Mouse (Mus musculus): ENCODE measurements around the gene Gm13040. TPM values are rescaled to one million over a fixed set of nuclear protein-coding genes. Genes with fewer than 3 reads are reported as not detected.
"Not testable (repeated sequence)": the region's sequence is repeated elsewhere in the genome, so short reads cannot be mapped to it uniquely, and the experiment has no call there.

Gene Gm13040
- not detected in 2 replicates for polyA plus RNA-seq (2015; fragmentation: Nextera tagmentation; extraction: Ambion mirVana)

DNA sequence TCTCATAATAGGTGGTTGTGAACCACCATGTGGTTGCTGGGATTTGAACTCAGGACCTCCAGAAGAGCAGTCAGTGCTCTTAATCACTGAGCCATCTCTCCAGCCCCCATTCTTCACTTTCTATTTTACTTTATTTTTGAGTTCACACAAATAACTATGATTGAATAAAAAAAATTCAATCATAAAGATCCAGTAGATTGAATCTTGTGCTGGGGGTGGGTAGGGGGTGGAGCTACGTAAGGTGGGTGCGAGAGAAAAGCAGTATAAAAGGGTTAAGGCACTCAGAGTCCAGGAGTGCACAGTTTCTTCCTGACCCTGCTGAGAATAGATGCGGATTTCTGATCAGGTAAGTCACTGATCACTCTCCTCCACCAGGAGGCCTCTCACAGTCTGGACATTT is at the start of gene Gm13040:
Gene Gm13040, plus strand, starts transcription at position 301 of the 400 bp plus-strand sequence.
- H3K27ac ChIP-seq; H3K36me3 ChIP-seq; H3K27me3 ChIP-seq; H3K4me1 ChIP-seq; H3K4me3 ChIP-seq; ATAC-seq (ENCODE audit: low FRiP score, low read depth); H3K9ac ChIP-seq; H3K4me2 ChIP-seq (replicated peaks); H3K9me3 ChIP-seq: not testable (repeated sequence)
- WGBS = no CpG with 5 or more reads among the region's 3 CpGs

DNA sequence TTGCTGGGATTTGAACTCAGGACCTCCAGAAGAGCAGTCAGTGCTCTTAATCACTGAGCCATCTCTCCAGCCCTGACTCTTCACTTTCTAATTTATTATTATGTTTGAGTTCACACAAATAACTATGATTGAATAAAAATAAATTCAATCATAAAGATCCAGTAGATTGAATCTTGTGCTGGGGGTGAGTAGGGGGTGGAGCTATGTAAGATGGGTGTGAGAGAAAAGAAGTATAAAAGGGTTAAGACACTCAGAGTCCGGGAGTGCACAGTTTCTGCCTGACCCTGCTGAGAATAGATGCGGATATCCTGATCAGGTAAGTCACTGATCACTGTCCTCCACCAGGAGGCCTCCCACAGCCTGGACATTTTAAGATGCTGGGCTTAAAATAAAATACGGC is 24.7 kb upstream of the Gm13040 start, which contains the start of gene Gm13043:
Gene Gm13043, plus strand, starts transcription at position 301 of the 400 bp plus-strand sequence.
- H3K9me3 ChIP-seq = no peaks in the 10 kb centered on the region
- WGBS = 83% methylated on average over 3 of the region's 3 CpGs
- H3K9ac ChIP-seq = no peak within 1 kb of the TSS
- H3K27me3 ChIP-seq = no peaks in the 10 kb centered on the region
- no peak within 1 kb of the TSS for H3K4me2 ChIP-seq (replicated peaks)
- no peak for ATAC-seq (ENCODE audit: low FRiP score, low read depth)
- no peaks in the 10 kb centered on the region for H3K36me3 ChIP-seq
- no peak within 1 kb of the TSS for H3K27ac ChIP-seq
- no peaks in the 10 kb centered on the region for H3K4me1 ChIP-seq
- no peak within 1 kb of the TSS for H3K4me3 ChIP-seq

DNA sequence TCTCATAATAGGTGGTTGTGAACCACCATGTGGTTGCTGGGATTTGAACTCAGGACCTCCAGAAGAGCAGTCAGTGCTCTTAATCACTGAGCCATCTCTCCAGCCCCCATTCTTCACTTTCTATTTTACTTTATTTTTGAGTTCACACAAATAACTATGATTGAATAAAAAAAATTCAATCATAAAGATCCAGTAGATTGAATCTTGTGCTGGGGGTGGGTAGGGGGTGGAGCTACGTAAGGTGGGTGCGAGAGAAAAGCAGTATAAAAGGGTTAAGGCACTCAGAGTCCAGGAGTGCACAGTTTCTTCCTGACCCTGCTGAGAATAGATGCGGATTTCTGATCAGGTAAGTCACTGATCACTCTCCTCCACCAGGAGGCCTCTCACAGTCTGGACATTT is 15.6 kb downstream of the Gm13040 start, which contains the start of the genes BC080695 and Gm13057:
Gene BC080695, plus strand, starts transcription at position 301 of the 400 bp plus-strand sequence.
Gene Gm13057, plus strand, starts transcription at position 310 of the 400 bp plus-strand sequence.
- no CpG with 5 or more reads among the region's 3 CpGs for WGBS
- not testable (repeated sequence) for H3K9me3 ChIP-seq; H3K36me3 ChIP-seq; H3K4me3 ChIP-seq; H3K4me1 ChIP-seq; H3K27ac ChIP-seq; ATAC-seq (ENCODE audit: low FRiP score, low read depth); H3K27me3 ChIP-seq; H3K4me2 ChIP-seq (replicated peaks); H3K9ac ChIP-seq

Other genes starting within 250 kb of the Gm13040 start
- gene Pdpn, start 236.4 kb upstream of the Gm13040 start, polyA plus RNA-seq (2015; fragmentation: Nextera tagmentation; extraction: Ambion mirVana) = 62.5 and 63.3 TPM in 2 replicates
- gene Lrrc38, start 186.2 kb upstream of the Gm13040 start, polyA plus RNA-seq (2015; fragmentation: Nextera tagmentation; extraction: Ambion mirVana) = 1.0 TPM in 2 replicates
- not detected in 2 replicates for gene Pramel1, start 141.5 kb upstream of the Gm13040 start, polyA plus RNA-seq (2015; fragmentation: Nextera tagmentation; extraction: Ambion mirVana)
- gene Pramef8, start 123.5 kb upstream of the Gm13040 start, polyA plus RNA-seq (2015; fragmentation: Nextera tagmentation; extraction: Ambion mirVana) = 22.3 and 24.3 TPM in 2 replicates
- gene Oog4, start 85.6 kb upstream of the Gm13040 start, polyA plus RNA-seq (2015; fragmentation: Nextera tagmentation; extraction: Ambion mirVana) = not detected in 2 replicates
- gene Gm13043, start 24.6 kb upstream of the Gm13040 start, polyA plus RNA-seq (2015; fragmentation: Nextera tagmentation; extraction: Ambion mirVana) = not detected in 2 replicates
- gene BC080695, start 15.7 kb downstream of the Gm13040 start, polyA plus RNA-seq (2015; fragmentation: Nextera tagmentation; extraction: Ambion mirVana) = not detected in 2 replicates
- gene Gm13057, start 15.8 kb downstream of the Gm13040 start, polyA plus RNA-seq (2015; fragmentation: Nextera tagmentation; extraction: Ambion mirVana) = not detected in 2 replicates
- not detected in 2 replicates for gene Gm13083, start 79.0 kb downstream of the Gm13040 start, polyA plus RNA-seq (2015; fragmentation: Nextera tagmentation; extraction: Ambion mirVana)
- not detected in 2 replicates for gene Gm13088, start 121.3 kb downstream of the Gm13040 start, polyA plus RNA-seq (2015; fragmentation: Nextera tagmentation; extraction: Ambion mirVana)
- not detected in 2 replicates for gene Gm13089, start 166.8 kb downstream of the Gm13040 start, polyA plus RNA-seq (2015; fragmentation: Nextera tagmentation; extraction: Ambion mirVana)
- not detected in 2 replicates for gene Gm13078, start 183.5 kb downstream of the Gm13040 start, polyA plus RNA-seq (2015; fragmentation: Nextera tagmentation; extraction: Ambion mirVana)